Mouse (Mus musculus) G1E (cell line): Measurements from ENCODE around the gene Prm3. TPM values are rescaled to one million over a fixed set of nuclear protein-coding genes. Genes with fewer than 3 reads are reported as not detected.

ENCODE experiments used
- ATAC-seq: 2 replicates; pipeline ENCODE4 v1.8.0; 2016; ENCODE audit warnings: mild to moderate bottlenecking; ENCODE audit not compliant: insufficient number of reproducible peaks, poor library complexity, low FRiP score, severe bottlenecking; ENCODE audit errors: extremely low read depth
- DNase-seq: peaks from one replicate; pipeline ENCODE4 v3.0.0; 2012; ENCODE audit warnings: low spot score
- H3K27me3 ChIP-seq: 2 replicates; pipeline ENCODE4 v1.6.1; 2012; ENCODE audit warnings: mild to moderate bottlenecking, low read length, inconsistent platforms; ENCODE audit not compliant: insufficient read depth
- H3K36me3 ChIP-seq: replicated peaks from 2 replicates; pipeline ENCODE3; 2012; ENCODE audit warnings: mild to moderate bottlenecking, inconsistent platforms
- H3K4me1 ChIP-seq: 2 replicates; pipeline ENCODE4 v1.6.1; 2012; ENCODE audit warnings: low read depth, low read length, inconsistent platforms, mixed read lengths; ENCODE audit not compliant: insufficient read depth
- H3K4me3 ChIP-seq: 2 replicates; pipeline ENCODE4 v1.5.1; 2012; ENCODE audit warnings: low read depth, mild to moderate bottlenecking, inconsistent platforms, low read length, moderate library complexity, mixed read lengths
- H3K9me3 ChIP-seq: replicated peaks from 2 replicates; pipeline ENCODE4 v1.6.1; 2012; ENCODE audit warnings: inconsistent platforms
- CTCF ChIP-seq: IDR thresholded peaks from 2 replicates; pipeline ENCODE4 v1.5.1; 2012; ENCODE audit warnings: low read depth, low read length, inconsistent platforms, mixed read lengths
- GATA1 ChIP-seq: IDR thresholded peaks from 2 replicates; pipeline ENCODE4 v1.6.1; 2012; ENCODE audit warnings: borderline replicate concordance, low read length, inconsistent platforms, mixed read lengths
- GATA2 ChIP-seq: IDR thresholded peaks from 2 replicates; pipeline ENCODE4 v1.6.1; 2012; ENCODE audit warnings: low read depth, low read length, inconsistent platforms, borderline replicate concordance
- POLR2AphosphoS5 ChIP-seq: IDR thresholded peaks from 2 replicates; pipeline ENCODE4 v1.6.1; 2012; ENCODE audit warnings: low read depth, low read length, inconsistent platforms; ENCODE audit not compliant: insufficient replicate concordance
- TAL1 ChIP-seq: conservative IDR thresholded peaks from 2 replicates; pipeline ENCODE4 v1.6.1; 2012; ENCODE audit warnings: low read depth, low read length, inconsistent platforms, mixed read lengths
- polyA plus RNA-seq: library from polyadenylated mRNA; stranded (reverse); fragments of >175 nt; gene quantifications from 2 replicates; pipeline ENCODE4 v1.2.3, GENCODE M21; 2012
- total RNA-seq, 2 experiments: library from RNA; stranded (forward) in 1 of 2; stranded (reverse) in 1 of 2; fragments of 200-1000 nt in 1 of 2; fragments of >200 nt in 1 of 2; fragmentation: Nextera tagmentation in 1 of 2; gene quantifications; 2 replicates each; pipeline ENCODE4 v1.2.3; 2014 to 2017

Prm3 gene
- total and polyA plus RNA-seq, 3 experiments = not detected

- TF ChIP-seq GATA2 (no peak), TAL1 (no peak), CTCF (no peak), GATA1 (no peak), POLR2AphosphoS5 (no peak)
- Histone ChIP-seq H3K4me1 (peaks cover 81% of the 10 kb centered on the region), H3K27me3 (peaks cover 35% of the 10 kb centered on the region), H3K4me3 (peak overlapping the region; percentile 47; the same call in 1 of the 2 replicates), H3K36me3 (no peaks in the 10 kb centered on the region), H3K9me3 (no peaks in the 10 kb centered on the region)
- DNase-seq = no peak
- peak; percentile 42 for ATAC-seq
Observed at GRCm38 (mm10) chr16:10761182-10761581, 29.5 kb downstream of the Prm3 start.

GRCm38 (mm10) chr16:10756168-10756567 lies 34.5 kb downstream of the Prm3 start:
- peaks cover 56% of the 10 kb centered on the region for H3K27me3 ChIP-seq
- no peaks in the 10 kb centered on the region for H3K9me3 ChIP-seq
- DNase-seq (no peak), ATAC-seq (no peak)
- H3K4me1 ChIP-seq = peaks cover 46% of the 10 kb centered on the region
- no peaks in the 10 kb centered on the region for H3K36me3 ChIP-seq
- H3K4me3 ChIP-seq = no peak overlapping the region
- TF ChIP-seq CTCF = no peak
- TF ChIP-seq POLR2AphosphoS5 = no peak
- no peak for TF ChIP-seq TAL1
- no peak for TF ChIP-seq GATA2
- TF ChIP-seq GATA1 = no peak

GRCm38 (mm10) chr16:10754521-10755296 lies 36.0 kb downstream of the Prm3 start:
- no peak overlapping the region for H3K4me3 ChIP-seq
- H3K36me3 ChIP-seq = no peaks in the 10 kb centered on the region
- ATAC-seq (no peak), DNase-seq (no peak)
- TF ChIP-seq GATA1 (no peak), TAL1 (no peak), GATA2 (no peak), CTCF (no peak), POLR2AphosphoS5 (no peak)
- H3K9me3 ChIP-seq = no peaks in the 10 kb centered on the region
- H3K27me3 ChIP-seq = peaks cover 67% of the 10 kb centered on the region
- H3K4me1 ChIP-seq = peaks cover 46% of the 10 kb centered on the region

- DNase-seq (no peak), ATAC-seq (no peak)
- H3K4me3 ChIP-seq = peak overlapping the region; percentile 17; the same call in 1 of the 2 replicates
- TF ChIP-seq GATA1 = no peak
- no peak for TF ChIP-seq POLR2AphosphoS5
- no peak for TF ChIP-seq TAL1
- no peak for TF ChIP-seq CTCF
- TF ChIP-seq GATA2 = no peak
- H3K27me3 ChIP-seq = peaks cover 44% of the 10 kb centered on the region
- H3K4me1 ChIP-seq = peaks cover 53% of the 10 kb centered on the region
- H3K36me3 ChIP-seq = no peaks in the 10 kb centered on the region
- H3K9me3 ChIP-seq = no peaks in the 10 kb centered on the region
Observed at GRCm38 (mm10) chr16:10749824-10750223, 40.9 kb downstream of the Prm3 start.

GRCm38 (mm10) chr16:10749226-10749625 lies 41.5 kb downstream of the Prm3 start:
- H3K4me1 ChIP-seq = peaks cover 58% of the 10 kb centered on the region
- peak overlapping the region; percentile 14; the same call in 1 of the 2 replicates for H3K4me3 ChIP-seq
- peaks cover under 1% of the 10 kb centered on the region for H3K36me3 ChIP-seq
- peaks cover 38% of the 10 kb centered on the region for H3K27me3 ChIP-seq
- DNase-seq (no peak), ATAC-seq (no peak)
- H3K9me3 ChIP-seq = no peaks in the 10 kb centered on the region
- TF ChIP-seq GATA2 (no peak), GATA1 (no peak), POLR2AphosphoS5 (no peak), TAL1 (no peak), CTCF (no peak)

- peaks cover 31% of the 10 kb centered on the region for H3K4me1 ChIP-seq
- DNase-seq (no peak), ATAC-seq (no peak)
- H3K9me3 ChIP-seq = no peaks in the 10 kb centered on the region
- no peaks in the 10 kb centered on the region for H3K27me3 ChIP-seq
- TF ChIP-seq GATA1 (no peak), POLR2AphosphoS5 (no peak), GATA2 (no peak), TAL1 (no peak), CTCF (no peak)
- no peak overlapping the region for H3K4me3 ChIP-seq
- H3K36me3 ChIP-seq = peaks cover 57% of the 10 kb centered on the region
Observed at GRCm38 (mm10) chr16:10741082-10741481, 49.6 kb downstream of the Prm3 start.

Other genes with a start within 250 kb of the Prm3 start
- gene Dexi, start 247.9 kb downstream of the Prm3 start, total RNA-seq (2014; fragmentation: Nextera tagmentation) = 7.1 and 12.1 TPM in 2 replicates
- gene Dexi, start 247.9 kb downstream of the Prm3 start, total RNA-seq (2017) = 5.0 and 7.5 TPM in 2 replicates
- 20.2 and 23.2 TPM in 2 replicates for gene Dexi, start 247.9 kb downstream of the Prm3 start, polyA plus RNA-seq
- gene Clec16a, start 245.6 kb downstream of the Prm3 start, total RNA-seq (2014; fragmentation: Nextera tagmentation) = 47.7 and 47.9 TPM in 2 replicates
- gene Clec16a, start 245.6 kb downstream of the Prm3 start, total RNA-seq (2017) = 11.9 and 12.6 TPM in 2 replicates
- gene Clec16a, start 245.6 kb downstream of the Prm3 start, polyA plus RNA-seq = 15.4 and 18.1 TPM in 2 replicates
- gene Socs1, start 5.4 kb downstream of the Prm3 start, total RNA-seq (2014; fragmentation: Nextera tagmentation) = 1.6 and 1.7 TPM in 2 replicates
- gene Socs1, start 5.4 kb downstream of the Prm3 start, total RNA-seq (2017) = 6.2 and 7.7 TPM in 2 replicates
- gene Socs1, start 5.4 kb downstream of the Prm3 start, polyA plus RNA-seq = 13.0 and 18.9 TPM in 2 replicates
- gene Tnp2, start 2.3 kb downstream of the Prm3 start, total RNA-seq (2014; fragmentation: Nextera tagmentation) = not detected in 2 replicates
- gene Tnp2, start 2.3 kb downstream of the Prm3 start, total RNA-seq (2017) = not detected in 2 replicates
- not detected in 2 replicates for gene Tnp2, start 2.3 kb downstream of the Prm3 start, polyA plus RNA-seq
- not detected in 2 replicates for gene Prm2, start 5.2 kb upstream of the Prm3 start, total RNA-seq (2014; fragmentation: Nextera tagmentation)
- gene Prm2, start 5.2 kb upstream of the Prm3 start, total RNA-seq (2017) = 0.49 TPM in 1 of 2 replicates, not detected in the other
- not detected in 2 replicates for gene Prm2, start 5.2 kb upstream of the Prm3 start, polyA plus RNA-seq
- not detected in 2 replicates for gene Prm1, start 14.9 kb upstream of the Prm3 start, total RNA-seq (2014; fragmentation: Nextera tagmentation)
- gene Prm1, start 14.9 kb upstream of the Prm3 start, total RNA-seq (2017) = not detected in 2 replicates
- gene Prm1, start 14.9 kb upstream of the Prm3 start, polyA plus RNA-seq = not detected in 2 replicates
- not detected in 2 replicates for gene Gm11172, start 22.0 kb upstream of the Prm3 start, total RNA-seq (2014; fragmentation: Nextera tagmentation)
- not detected in 2 replicates for gene Gm11172, start 22.0 kb upstream of the Prm3 start, total RNA-seq (2017)
- gene Gm11172, start 22.0 kb upstream of the Prm3 start, polyA plus RNA-seq = not detected in 2 replicates
- gene Rmi2, start 44.1 kb upstream of the Prm3 start, total RNA-seq (2014; fragmentation: Nextera tagmentation) = 8.9 and 9.5 TPM in 2 replicates
- 5.1 and 5.7 TPM in 2 replicates for gene Rmi2, start 44.1 kb upstream of the Prm3 start, total RNA-seq (2017)
- 7.8 and 8.3 TPM in 2 replicates for gene Rmi2, start 44.1 kb upstream of the Prm3 start, polyA plus RNA-seq